Mouse (Mus musculus) embryonic stem cell, embryonic (primary cell): ENCODE data around the gene Cd79b.

ENCODE experiments used
- CTCF ChIA-PET, 4 experiments: fragments of 300-600 bp in 2 of 4; fragments of 350-600 bp in 2 of 4; sonication (Branson Sonifier 250); formaldehyde crosslinking; loops; one replicate each; lab custom pipeline; 2022; ENCODE audit warnings: inconsistent platforms in 2 of 4; lab: Charles Lee
- POLR2A ChIA-PET, 4 experiments: fragments of 300-600 bp in 2 of 4; fragments of 350-600 bp in 2 of 4; sonication (Branson Sonifier 250); formaldehyde crosslinking; loops; one replicate each; lab custom pipeline; 2022; ENCODE audit warnings: antibody characterized with exemption in 4 of 4, inconsistent platforms in 1 of 4; lab: Charles Lee

Cd79b gene

GRCm38 (mm10) chr11:106329682-106330081 lies 15.1 kb upstream of the Cd79b start:
- CTCF ChIA-PET: interaction anchor here (0.6 to 1.5 kb wide), 17 partner anchors 10 to 162 kb away, joined by 3 to 12 read pairs (median 4); partner anchors contain the start of gene Prr29 (in 1 of the 4)

GRCm38 (mm10) chr11:106329128-106329527 lies 14.6 kb upstream of the Cd79b start:
- ChIA-PET CTCF (interaction anchor here (0.6 to 1.5 kb wide), 12 partner anchors 10 to 68 kb away, joined by 3 to 12 read pairs (median 4); partner anchors contain the start of gene Prr29 (in 1 of the 4)), POLR2A (interaction anchor here in 2 of 4 experiments (0.5 to 1.5 kb wide), 3 partner anchors 53 to 73 kb away, joined by 3 to 4 read pairs (median 3); partner anchors contain the start of gene Tcam1 (in 1 of the 2))

More at GRCm38 (mm10) chr11:106329682-106330081, 15.1 kb upstream of the Cd79b start:
- POLR2A ChIA-PET: interaction anchor here in 2 of 4 experiments (0.5 to 1.5 kb wide), 4 partner anchors 53 to 171 kb away, joined by 3 to 4 read pairs (median 3); partner anchors contain the start of gene Tcam1 (in 1 of the 2)

- CTCF ChIA-PET: interaction anchor here in 2 of 4 experiments (0.6 to 1.5 kb wide), 3 partner anchors 15 to 271 kb away, joined by 3 to 5 read pairs (median 4); no protein-coding TSS in a partner anchor
- POLR2A ChIA-PET: interaction anchor here in 1 of 4 experiments (0.7 to 1.5 kb wide), 4 partner anchors 14 to 72 kb away, joined by 3 to 4 read pairs (median 3); partner anchors contain the start of genes Cd79b and Tcam1
Observed at GRCm38 (mm10) chr11:106328521-106328920, 14.0 kb upstream of the Cd79b start.

- POLR2A ChIA-PET: interaction anchor here in 1 of 4 experiments (0.7 to 1.3 kb wide), 3 partner anchors 11 to 70 kb away, joined by 3 to 4 read pairs (median 4); no protein-coding TSS in a partner anchor
- CTCF ChIA-PET: interaction anchor here in 2 of 4 experiments (0.5 to 1.3 kb wide), 3 partner anchors 23 to 284 kb away, joined by 3 to 4 read pairs (median 4); no protein-coding TSS in a partner anchor
Observed at GRCm38 (mm10) chr11:106326475-106326874, 11.9 kb upstream of the Cd79b start.

GRCm38 (mm10) chr11:106325566-106326206 lies 11.1 kb upstream of the Cd79b start:
- ChIA-PET CTCF (interaction anchor here in 1 of 4 experiments (0.8 to 1.0 kb wide), 2 partner anchors 23 kb away, joined by 3 to 4 read pairs; no protein-coding TSS in a partner anchor), POLR2A (interaction anchor here in 1 of 4 experiments (0.6 kb wide), 1 partner anchor 54 kb away, joined by 5 read pairs; no protein-coding TSS in a partner anchor)

GRCm38 (mm10) chr11:106324858-106325257 lies 10.3 kb upstream of the Cd79b start:
- ChIA-PET POLR2A (no interaction called here), CTCF (interaction anchor here in 2 of 4 experiments (0.8 to 1.2 kb wide), 3 partner anchors 15 to 68 kb away, joined by 3 read pairs; no protein-coding TSS in a partner anchor)

- POLR2A ChIA-PET: interaction anchor here in 3 of 4 experiments (0.6 to 2.2 kb wide), 9 partner anchors 9 to 182 kb away, joined by 3 to 7 read pairs (median 4); no protein-coding TSS in a partner anchor
- CTCF ChIA-PET: interaction anchor here in 3 of 4 experiments (0.7 to 1.5 kb wide), 6 partner anchors 10 to 185 kb away, joined by 3 to 4 read pairs (median 3); no protein-coding TSS in a partner anchor
Observed at GRCm38 (mm10) chr11:106318406-106319366, 4.1 kb upstream of the Cd79b start.

- CTCF ChIA-PET: interaction anchor here in 1 of 4 experiments (0.7 kb wide), 1 partner anchor 186 kb away, joined by 3 read pairs; no protein-coding TSS in a partner anchor
Observed at GRCm38 (mm10) chr11:106317801-106318200, 3.2 kb upstream of the Cd79b start.

GRCm38 (mm10) chr11:106316416-106316815 lies 1.9 kb upstream of the Cd79b start:
- ChIA-PET CTCF (no interaction called here), POLR2A (no interaction called here)

More at GRCm38 (mm10) chr11:106317801-106318200, 3.2 kb upstream of the Cd79b start:
- POLR2A ChIA-PET: interaction anchor here in 3 of 4 experiments (0.6 to 2.2 kb wide), 4 partner anchors 10 to 70 kb away, joined by 3 to 6 read pairs (median 4); no protein-coding TSS in a partner anchor

- ChIA-PET POLR2A (interaction anchor here in 3 of 4 experiments (0.7 to 1.5 kb wide), 7 partner anchors 11 to 120 kb away, joined by 3 to 6 read pairs (median 3); partner anchors contain the start of genes Ccdc47 (in 1 of the 3) and Tcam1 (in 1 of the 3)), CTCF (interaction anchor here in 2 of 4 experiments (0.5 to 2.7 kb wide), 6 partner anchors 10 to 346 kb away, joined by 3 to 16 read pairs (median 4); partner anchors contain the start of genes Ace (in 1 of the 2) and Prr29 (in 1 of the 2))
Observed at GRCm38 (mm10) chr11:106313533-106313932, 1.0 kb downstream of the Cd79b start.

- POLR2A ChIA-PET: interaction anchor here in 2 of 4 experiments (1.3 to 2.6 kb wide), 2 partner anchors 9 to 191 kb away, joined by 3 to 12 read pairs; no protein-coding TSS in a partner anchor
- CTCF ChIA-PET: no interaction called here
Observed at GRCm38 (mm10) chr11:106310123-106310522, 4.4 kb downstream of the Cd79b start.

GRCm38 (mm10) chr11:106308162-106308561 lies 6.4 kb downstream of the Cd79b start:
- CTCF ChIA-PET: interaction anchor here (0.6 to 2.2 kb wide), 7 partner anchors 11 to 184 kb away, joined by 3 to 8 read pairs (median 4); partner anchors contain the start of genes Prr29 (in 1 of the 4) and Tcam1 (in 1 of the 4)
- POLR2A ChIA-PET: interaction anchor here in 3 of 4 experiments (0.6 to 3.1 kb wide), 13 partner anchors 10 to 193 kb away, joined by 3 to 13 read pairs (median 4); partner anchors contain the start of gene Smarcd2 (in 1 of the 3)

GRCm38 (mm10) chr11:106307432-106307831 lies 7.1 kb downstream of the Cd79b start:
- ChIA-PET CTCF (interaction anchor here (0.6 to 2.2 kb wide), 4 partner anchors 59 to 321 kb away, joined by 4 to 8 read pairs (median 4); partner anchors contain the start of gene Prr29 (in 1 of the 4)), POLR2A (interaction anchor here in 2 of 4 experiments (0.6 to 3.1 kb wide), 9 partner anchors 10 to 223 kb away, joined by 3 to 13 read pairs (median 5); partner anchors contain the start of genes Map3k3 (in 1 of the 2) and Smarcd2 (in 1 of the 2))

- ChIA-PET POLR2A (interaction anchor here in 2 of 4 experiments (0.9 to 3.1 kb wide), 7 partner anchors 16 to 222 kb away, joined by 3 to 13 read pairs (median 5); partner anchors contain the start of genes Map3k3 (in 1 of the 2) and Smarcd2 (in 1 of the 2)), CTCF (interaction anchor here in 3 of 4 experiments (0.5 to 2.2 kb wide), 4 partner anchors 60 to 553 kb away, joined by 3 to 8 read pairs (median 4); no protein-coding TSS in a partner anchor)
Observed at GRCm38 (mm10) chr11:106306758-106307157, 7.8 kb downstream of the Cd79b start.

- ChIA-PET POLR2A (interaction anchor here in 2 of 4 experiments (0.5 to 3.1 kb wide), 3 partner anchors 12 to 112 kb away, joined by 3 to 13 read pairs (median 6); no protein-coding TSS in a partner anchor), CTCF (no interaction called here)
Observed at GRCm38 (mm10) chr11:106306065-106306385, 8.5 kb downstream of the Cd79b start.

GRCm38 (mm10) chr11:106305348-106306064 lies 9.1 kb downstream of the Cd79b start:
- POLR2A ChIA-PET: interaction anchor here in 2 of 4 experiments (0.5 to 0.9 kb wide), 2 partner anchors 12 to 112 kb away, joined by 3 to 6 read pairs; no protein-coding TSS in a partner anchor

More at GRCm38 (mm10) chr11:106305348-106306064, 9.1 kb downstream of the Cd79b start:
- CTCF ChIA-PET: no interaction called here
